Mouse (Mus musculus) hindbrain, embryonic 10.5 days (tissue): ENCODE data around the gene A530016L24Rik. TPM values are rescaled to one million over a fixed set of nuclear protein-coding genes. Genes with fewer than 3 reads are reported as not detected.

Source experiments
- DNase-seq: peaks from one replicate; pipeline ENCODE4 v3.0.0-alpha.2; 2017; ENCODE audit warnings: low spot score
- H3K27ac ChIP-seq: fragments of 300-500 bp; sonication (generic); 2 replicates; pipeline ENCODE4 v1.5.1; 2016; ENCODE audit warnings: mild to moderate bottlenecking, moderate library complexity
- H3K27me3 ChIP-seq: fragments of 300-500 bp; sonication (generic); 2 replicates; pipeline ENCODE4 v1.6.1; 2016; ENCODE audit warnings: mild to moderate bottlenecking; ENCODE audit not compliant: poor library complexity, insufficient read depth, severe bottlenecking
- H3K36me3 ChIP-seq: fragments of 300-500 bp; sonication (generic); 2 replicates; pipeline ENCODE4 v1.6.1; 2016; ENCODE audit warnings: mild to moderate bottlenecking, moderate library complexity
- H3K4me1 ChIP-seq: fragments of 300-500 bp; sonication (generic); replicated peaks from 2 replicates; pipeline ENCODE4 v1.6.1; 2016; ENCODE audit warnings: mild to moderate bottlenecking
- H3K4me3 ChIP-seq: fragments of 300-500 bp; sonication (generic); 2 replicates; pipeline ENCODE4 v1.5.1; 2016; ENCODE audit warnings: mild to moderate bottlenecking, moderate library complexity
- H3K9me3 ChIP-seq: fragments of 300-500 bp; sonication (generic); 2 replicates; pipeline ENCODE4 v1.6.1; 2016; ENCODE audit warnings: mild to moderate bottlenecking, moderate library complexity
- WGBS: fragments of 180-500 bp; shearing (Covaris S2); methylation state at CpG from one replicate; pipeline ENCODE4 v1.1.7; 2016; 5-methylcytosine and 5-hydroxymethylcytosine counted together
- polyA plus RNA-seq: library from polyadenylated mRNA; unstranded; fragments of >200 nt; fragmentation: Nextera tagmentation; extraction: Ambion mirVana; gene quantifications from 2 replicates; pipeline ENCODE4 v1.2.1, GENCODE M21; 2016

Gene A530016L24Rik
- polyA plus RNA-seq: not detected in 2 replicates

GRCm38 (mm10) chr12:112489134-112489533 is at the start of gene A530016L24Rik:
A530016L24Rik (plus strand) TSS chr12:112489448.
- Histone ChIP-seq H3K27ac (peak within 1 kb of the TSS; percentile 50), H3K9me3 (no peaks in the 10 kb centered on the region), H3K4me3 (no peak within 1 kb of the TSS), H3K36me3 (no peaks in the 10 kb centered on the region), H3K27me3 (peaks cover 2% of the 10 kb centered on the region; the same call in 1 of the 2 replicates), H3K4me1 (peaks cover 29% of the 10 kb centered on the region)
- 89% methylated on average over 8 of the region's 8 CpGs for WGBS
- DNase-seq: no peak

- Histone ChIP-seq H3K4me1 (peaks cover 13% of the 10 kb centered on the region), H3K27ac (no peak overlapping the region), H3K27me3 (peaks cover 35% of the 10 kb centered on the region), H3K4me3 (no peak overlapping the region), H3K9me3 (0 out of 2 replicates have a peak, but pooled peaks cover 4% of the 10 kb centered on the region), H3K36me3 (no peaks in the 10 kb centered on the region)
- no peak for DNase-seq
- 56% methylated on average over 1 of the region's 1 CpGs for WGBS
Observed at GRCm38 (mm10) chr12:112439993-112440392, 49.3 kb upstream of the A530016L24Rik start.

GRCm38 (mm10) chr12:112449144-112449827 is 40.0 kb upstream of the A530016L24Rik start:
- WGBS: 64% methylated on average over 18 of the region's 18 CpGs
- no peak for DNase-seq
- no peaks in the 10 kb centered on the region for H3K36me3 ChIP-seq

GRCm38 (mm10) chr12:112449828-112450180 is 39.4 kb upstream of the A530016L24Rik start:
- H3K36me3 ChIP-seq: no peaks in the 10 kb centered on the region
- H3K27ac ChIP-seq: peak overlapping the region; percentile 64
- 59% methylated on average over 8 of the region's 8 CpGs for WGBS
- peaks cover 18% of the 10 kb centered on the region for H3K4me1 ChIP-seq
- no peak for DNase-seq
- no peak overlapping the region for H3K4me3 ChIP-seq
- peaks cover 13% of the 10 kb centered on the region for H3K9me3 ChIP-seq
- peaks cover 7% of the 10 kb centered on the region for H3K27me3 ChIP-seq

More at GRCm38 (mm10) chr12:112449144-112449827, 40.0 kb upstream of the A530016L24Rik start:
- Histone ChIP-seq H3K9me3 (peaks cover 17% of the 10 kb centered on the region), H3K27ac (peak overlapping the region; percentile 64), H3K4me3 (no peak overlapping the region), H3K27me3 (peaks cover 7% of the 10 kb centered on the region), H3K4me1 (peaks cover 18% of the 10 kb centered on the region)

GRCm38 (mm10) chr12:112450883-112451282 is 38.4 kb upstream of the A530016L24Rik start:
- Histone ChIP-seq H3K4me3 (no peak overlapping the region), H3K27ac (no peak overlapping the region), H3K9me3 (peaks cover 13% of the 10 kb centered on the region), H3K27me3 (peaks cover 10% of the 10 kb centered on the region), H3K4me1 (peaks cover 18% of the 10 kb centered on the region), H3K36me3 (no peaks in the 10 kb centered on the region)
- DNase-seq: peak; percentile 76
- WGBS: 28% methylated on average over 6 of the region's 6 CpGs

- Histone ChIP-seq H3K4me3 (no peak overlapping the region), H3K36me3 (no peaks in the 10 kb centered on the region), H3K27ac (no peak overlapping the region), H3K27me3 (peaks cover 14% of the 10 kb centered on the region), H3K9me3 (peaks cover 10% of the 10 kb centered on the region), H3K4me1 (peaks cover 20% of the 10 kb centered on the region)
- no peak for DNase-seq
- 74% methylated on average over 1 of the region's 1 CpGs for WGBS
Observed at GRCm38 (mm10) chr12:112451381-112451780, 37.9 kb upstream of the A530016L24Rik start.

- H3K36me3 ChIP-seq: no peaks in the 10 kb centered on the region
- peaks cover 6% of the 10 kb centered on the region for H3K9me3 ChIP-seq
- no peak for DNase-seq
- no peak overlapping the region for H3K4me3 ChIP-seq
- H3K27me3 ChIP-seq: peaks cover 14% of the 10 kb centered on the region
- 89% methylated on average over 9 of the region's 9 CpGs for WGBS
- peaks cover 21% of the 10 kb centered on the region for H3K4me1 ChIP-seq
- H3K27ac ChIP-seq: no peak overlapping the region
Observed at GRCm38 (mm10) chr12:112451826-112452225, 37.4 kb upstream of the A530016L24Rik start.

GRCm38 (mm10) chr12:112456144-112456713 is 33.0 kb upstream of the A530016L24Rik start:
- H3K4me3 ChIP-seq: no peak overlapping the region
- WGBS: 76% methylated on average over 6 of the region's 6 CpGs
- H3K27ac ChIP-seq: 0 out of 2 replicates have a peak overlapping the region, but pooled peaks have one; percentile 40
- peaks cover 23% of the 10 kb centered on the region; the same call in 1 of the 2 replicates for H3K27me3 ChIP-seq
- no peak for DNase-seq
- no peaks in the 10 kb centered on the region for H3K36me3 ChIP-seq
- no peaks in the 10 kb centered on the region for H3K9me3 ChIP-seq
- H3K4me1 ChIP-seq: peaks cover 24% of the 10 kb centered on the region

- H3K27me3 ChIP-seq: peaks cover 27% of the 10 kb centered on the region; the same call in 1 of the 2 replicates
- DNase-seq: no peak
- peak overlapping the region; percentile 45 for H3K27ac ChIP-seq
- no peaks in the 10 kb centered on the region for H3K36me3 ChIP-seq
- 32% methylated on average over 4 of the region's 4 CpGs for WGBS
- no peak overlapping the region for H3K4me3 ChIP-seq
- H3K4me1 ChIP-seq: peaks cover 34% of the 10 kb centered on the region
- H3K9me3 ChIP-seq: no peaks in the 10 kb centered on the region
Observed at GRCm38 (mm10) chr12:112457839-112458238, 31.4 kb upstream of the A530016L24Rik start.

GRCm38 (mm10) chr12:112462423-112462822 is 26.8 kb upstream of the A530016L24Rik start:
- peaks cover 51% of the 10 kb centered on the region for H3K4me1 ChIP-seq
- no peaks in the 10 kb centered on the region for H3K36me3 ChIP-seq
- DNase-seq: no peak
- peaks cover 30% of the 10 kb centered on the region for H3K27me3 ChIP-seq
- H3K27ac ChIP-seq: 0 out of 2 replicates have a peak overlapping the region, but pooled peaks have one; percentile 16
- H3K4me3 ChIP-seq: no peak overlapping the region
- WGBS: 74% methylated on average over 12 of the region's 12 CpGs
- H3K9me3 ChIP-seq: no peaks in the 10 kb centered on the region

GRCm38 (mm10) chr12:112463209-112463608 is 26.0 kb upstream of the A530016L24Rik start:
- no peaks in the 10 kb centered on the region for H3K9me3 ChIP-seq

GRCm38 (mm10) chr12:112463750-112464444 is 25.4 kb upstream of the A530016L24Rik start:
- H3K4me1 ChIP-seq: peaks cover 49% of the 10 kb centered on the region
- 78% methylated on average over 3 of the region's 3 CpGs for WGBS
- H3K27me3 ChIP-seq: peaks cover 43% of the 10 kb centered on the region
- no peak for DNase-seq
- H3K9me3 ChIP-seq: no peaks in the 10 kb centered on the region
- no peak overlapping the region for H3K4me3 ChIP-seq
- H3K36me3 ChIP-seq: no peaks in the 10 kb centered on the region
- no peak overlapping the region for H3K27ac ChIP-seq

More at GRCm38 (mm10) chr12:112463209-112463608, 26.0 kb upstream of the A530016L24Rik start:
- Histone ChIP-seq H3K27me3 (peaks cover 38% of the 10 kb centered on the region), H3K36me3 (no peaks in the 10 kb centered on the region), H3K4me1 (peaks cover 51% of the 10 kb centered on the region), H3K27ac (no peak overlapping the region), H3K4me3 (no peak overlapping the region)
- no peak for DNase-seq
- WGBS: 82% methylated on average over 4 of the region's 4 CpGs
